Mouse (Mus musculus): ENCODE measurements around the gene Rnh1.

Gene Rnh1

GRCm38 (mm10) chr7:141172116-141173006, at the start of gene Rnh1:
TSS of gene Rnh1 (minus strand) at chr7:141172857.
- DNase-seq (ENCODE audit: low spot score in 2 of 2): peak; percentile 85 to 88

DNA sequence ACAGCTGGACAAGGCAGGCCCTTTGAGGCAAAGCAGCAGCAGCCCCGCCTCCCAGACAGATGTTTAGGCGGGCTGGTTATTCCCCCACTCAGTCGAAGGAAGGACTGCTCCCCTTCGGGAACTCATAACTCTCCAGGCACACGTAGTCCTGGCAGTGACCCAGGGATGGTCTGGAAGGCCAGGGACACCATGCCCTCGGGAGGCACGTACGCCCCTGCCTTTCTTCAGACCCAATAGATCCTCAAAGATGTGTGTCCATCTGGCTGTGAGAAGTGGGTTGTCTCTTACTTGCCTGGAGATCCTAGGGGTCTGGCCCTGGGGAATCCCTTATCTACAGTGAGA, 49.4 kb upstream of the Rnh1 start:
- DNase-seq (ENCODE audit: low spot score in 2 of 2): no peak

GRCm38 (mm10) chr7:141221249-141222125, 48.8 kb upstream of the Rnh1 start:
- peak; percentile 77 to 81 for DNase-seq (ENCODE audit: low spot score in 2 of 2)

DNA sequence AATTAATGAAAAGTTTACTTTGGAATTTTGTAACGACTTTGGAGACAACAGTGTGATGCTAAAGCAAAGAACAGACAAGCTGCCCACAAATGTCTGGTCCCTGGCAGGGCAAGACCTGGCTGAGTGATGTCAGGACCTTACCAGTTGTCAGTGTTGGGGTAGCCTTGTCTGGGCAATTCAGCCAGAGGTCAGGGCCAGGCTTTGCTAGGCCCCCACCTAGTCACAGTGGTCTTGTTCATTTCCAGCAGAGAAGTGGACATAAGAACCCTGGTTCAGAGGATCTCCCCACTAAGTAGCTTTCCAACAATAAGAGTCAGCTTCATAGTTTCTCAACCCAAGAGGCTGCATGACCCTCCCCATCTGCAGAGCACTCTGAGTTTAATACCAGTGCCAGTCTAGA, 47.7 kb upstream of the Rnh1 start:
- DNase-seq (ENCODE audit: low spot score in 2 of 2): no peak

DNA sequence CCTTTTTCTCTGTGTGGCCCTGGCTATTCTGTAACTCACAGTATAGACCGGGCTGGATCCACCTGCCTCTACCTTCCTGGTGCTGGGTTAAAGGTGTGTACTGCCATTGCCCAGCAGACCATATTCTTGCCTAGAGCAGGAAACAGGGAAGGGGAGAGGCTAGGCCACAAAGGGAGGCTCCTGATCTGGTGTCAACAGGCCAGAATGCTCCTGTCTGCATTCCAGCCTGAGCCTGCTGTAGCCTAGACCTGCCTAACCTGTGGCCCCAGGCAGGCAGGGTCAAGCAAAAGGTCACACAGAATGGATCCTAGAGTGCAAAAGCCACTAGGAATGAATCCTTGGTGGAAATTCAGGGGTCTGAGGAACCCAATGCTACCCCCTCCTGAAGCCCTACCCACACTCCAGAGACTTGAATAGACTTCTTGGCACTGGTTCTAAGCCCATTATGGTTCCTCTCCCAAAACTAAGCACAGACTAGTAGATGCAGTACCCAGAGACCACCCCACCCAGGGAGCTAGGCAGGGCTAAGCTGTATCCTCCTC, 47.0 kb upstream of the Rnh1 start:
- DNase-seq (ENCODE audit: low spot score in 2 of 2): no peak

DNA sequence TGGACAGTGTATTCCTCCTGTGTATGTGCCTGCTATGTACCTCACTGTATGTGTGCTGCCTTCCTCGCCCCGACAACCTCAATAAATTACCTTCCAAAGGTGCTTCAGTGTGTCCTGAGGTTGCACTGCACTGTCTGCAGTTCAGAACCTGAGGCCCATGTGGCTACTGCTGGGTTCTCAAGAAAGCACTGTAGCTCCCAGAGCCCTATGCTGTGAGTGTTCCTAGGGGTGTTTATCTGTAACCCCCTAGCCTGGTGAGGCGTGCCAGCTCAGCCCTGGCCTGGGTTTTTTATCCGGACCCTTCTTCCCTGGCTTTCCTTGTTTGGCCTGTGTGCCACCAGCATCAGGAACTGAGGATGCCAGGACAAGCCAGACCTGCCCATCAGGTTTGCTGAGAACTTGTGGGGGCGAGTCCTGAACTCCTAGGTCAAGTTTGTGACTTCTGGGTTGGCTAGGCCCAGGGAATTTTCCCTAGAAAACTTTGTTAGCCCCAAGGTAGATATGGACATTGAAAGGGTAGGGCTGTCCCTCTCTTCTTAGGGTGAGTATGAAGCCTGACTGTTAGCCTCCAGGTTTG, 46.0 kb upstream of the Rnh1 start:
- DNase-seq (ENCODE audit: low spot score in 2 of 2): no peak

DNA sequence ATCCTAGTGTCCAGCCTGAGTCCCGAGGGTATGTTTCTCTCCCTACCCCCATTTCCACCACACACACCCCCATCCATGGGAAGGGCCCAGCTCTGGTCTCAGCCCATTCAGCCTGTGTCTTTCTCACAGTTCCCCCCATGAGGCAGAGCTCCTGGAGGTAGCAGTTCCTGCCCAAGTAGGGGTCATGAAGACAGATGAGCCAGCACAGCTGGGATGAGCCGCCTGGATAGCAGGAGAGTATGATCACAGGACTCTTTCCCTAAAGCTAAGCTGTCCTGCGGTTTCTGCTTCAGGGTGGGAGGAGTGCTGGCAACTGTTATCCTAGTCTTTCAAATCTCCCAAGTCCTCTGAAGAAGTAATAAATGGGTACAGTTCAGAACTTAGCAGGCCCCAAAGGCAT, 45.5 kb upstream of the Rnh1 start:
- no peak for DNase-seq (ENCODE audit: low spot score in 2 of 2)

GRCm38 (mm10) chr7:141217343-141218013, 44.8 kb upstream of the Rnh1 start:
- DNase-seq (ENCODE audit: low spot score in 2 of 2): no peak

DNA sequence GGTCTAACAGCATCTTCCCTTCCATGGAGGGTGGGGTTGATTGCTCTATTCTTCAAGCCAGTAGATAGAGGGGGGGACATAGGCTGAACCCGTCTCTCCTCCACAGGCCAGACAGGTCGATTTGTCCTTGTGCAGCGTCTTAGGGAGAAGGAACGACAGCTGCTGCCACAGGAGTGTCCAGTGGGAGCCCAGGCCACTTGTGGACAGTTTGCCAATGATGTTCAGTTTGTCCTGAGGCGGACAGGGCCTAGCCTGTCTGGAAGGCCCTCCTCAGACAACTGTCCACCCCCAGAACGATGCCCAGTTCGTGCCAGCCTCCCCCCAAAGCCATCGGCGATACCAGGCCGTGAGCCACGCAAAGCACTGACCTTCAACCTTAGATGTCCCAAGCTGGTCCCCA, 44.2 kb upstream of the Rnh1 start:
- no peak for DNase-seq (ENCODE audit: low spot score in 2 of 2)

- DNase-seq (ENCODE audit: low spot score in 2 of 2): no peak
These were observed 43.5 kb upstream of the Rnh1 start for GRCm38 (mm10) chr7:141215880-141216733.

- DNase-seq (ENCODE audit: low spot score in 2 of 2): peak; percentile 32 to 55
These were observed 42.6 kb upstream of the Rnh1 start, which contains the start of gene Rassf7 for GRCm38 (mm10) chr7:141215101-141215879. TSS of gene Rassf7 (plus strand) at chr7:141215860.

DNA sequence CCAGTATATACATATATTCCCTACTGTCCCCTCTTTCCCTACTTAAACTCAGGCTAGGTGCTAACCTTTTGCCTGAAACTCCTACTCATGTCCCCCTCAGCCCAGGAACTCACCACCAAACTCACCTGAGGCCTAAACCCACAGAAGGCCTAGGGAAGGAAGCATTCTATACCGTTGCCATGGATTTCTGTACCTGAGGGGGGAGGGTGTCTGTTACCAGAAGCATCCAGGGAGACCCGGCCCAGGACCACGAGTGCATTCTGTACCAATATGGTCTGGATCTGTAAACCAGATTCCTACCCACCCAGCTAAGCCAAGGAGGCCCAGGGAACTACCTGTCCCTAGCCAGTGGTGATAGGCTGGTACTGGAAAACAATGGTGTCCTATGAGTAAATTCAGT, 41.7 kb upstream of the Rnh1 start:
- no peak for DNase-seq (ENCODE audit: low spot score in 2 of 2)

DNA sequence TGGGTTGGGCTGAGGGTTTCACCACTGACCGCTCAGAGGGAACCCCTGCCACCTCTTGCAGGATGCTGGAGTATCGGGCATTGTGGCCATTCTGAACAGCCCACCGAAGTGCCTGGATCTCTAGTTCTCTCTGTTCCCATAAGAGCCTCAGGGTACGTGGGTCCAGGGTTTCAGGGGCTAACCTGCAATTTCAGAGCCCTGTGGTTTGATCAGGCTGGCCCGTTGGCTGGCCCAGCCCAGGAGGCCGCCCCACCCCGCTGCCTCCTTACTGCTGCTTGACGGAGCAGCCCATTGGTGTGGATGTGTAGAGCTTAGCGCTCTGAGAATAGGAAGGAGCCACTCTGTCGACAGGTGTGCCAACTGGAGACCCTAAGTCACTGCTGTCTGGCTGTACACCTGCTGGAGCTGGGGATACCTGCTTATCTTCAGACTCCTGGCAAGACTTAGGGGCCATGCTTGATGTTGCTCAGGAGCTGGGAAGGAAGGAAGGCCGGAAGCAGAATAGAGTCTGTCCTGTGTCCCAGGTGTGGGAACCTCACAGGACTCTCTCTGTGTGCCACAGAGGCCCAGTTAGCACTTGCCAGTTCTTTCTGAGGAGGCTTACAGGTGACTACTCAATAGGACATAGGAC, 41.1 kb upstream of the Rnh1 start, which contains the start of gene Lmntd2:
TSS of gene Lmntd2 (minus strand) at position 476 of the 631 bp plus-strand sequence.
- DNase-seq (ENCODE audit: low spot score in 2 of 2): no peak

GRCm38 (mm10) chr7:141213133-141213532, 40.5 kb upstream of the Rnh1 start:
- no peak for DNase-seq (ENCODE audit: low spot score in 2 of 2)

DNA sequence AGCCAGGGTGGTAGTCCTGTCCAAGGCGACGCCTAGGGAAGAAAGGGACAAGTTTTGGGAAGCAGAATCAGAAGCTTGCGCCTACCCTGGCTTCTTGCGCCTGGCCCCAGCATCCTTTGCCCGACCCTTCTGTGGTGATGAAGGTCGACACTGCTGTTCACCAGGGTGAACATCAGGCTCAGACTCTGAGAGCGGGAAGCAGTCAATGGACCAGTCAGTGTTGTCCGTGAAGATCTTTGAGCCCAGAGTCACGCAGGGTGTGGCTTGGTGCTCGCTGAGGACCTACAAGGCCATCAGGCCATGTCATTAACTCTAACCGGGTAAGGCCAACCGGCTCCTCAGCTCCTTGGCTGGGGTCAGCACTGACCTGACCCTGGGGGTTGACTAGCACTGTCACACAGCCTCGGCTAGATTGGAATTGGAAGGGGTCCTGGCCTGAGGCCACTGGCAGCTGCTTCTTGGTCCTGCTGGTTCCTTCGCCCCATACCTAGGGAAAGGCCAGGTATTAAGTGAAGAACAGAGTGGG, 38.0 kb upstream of the Rnh1 start:
- no peak for DNase-seq (ENCODE audit: low spot score in 2 of 2)

DNA sequence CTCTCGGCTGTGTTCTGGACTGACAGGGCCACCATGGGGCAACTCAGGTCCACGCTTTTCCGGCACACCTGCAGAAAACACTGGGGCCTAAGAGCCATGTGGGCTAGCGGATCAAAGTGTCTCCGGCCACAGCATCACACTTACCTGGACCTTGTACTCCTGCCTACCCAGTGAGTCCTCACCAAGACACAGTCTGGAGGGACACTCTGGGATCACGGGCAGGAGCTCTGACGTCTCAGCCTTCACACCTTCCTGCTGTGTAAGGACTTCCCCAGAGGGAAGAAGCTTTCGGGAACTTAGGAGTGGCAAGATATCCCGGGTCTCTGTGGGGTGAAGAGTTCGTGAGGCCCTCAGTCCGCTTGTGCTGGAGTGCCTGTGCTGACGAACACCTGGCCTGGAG, 37.5 kb upstream of the Rnh1 start:
- DNase-seq (ENCODE audit: low spot score in 2 of 2): no peak

- DNase-seq (ENCODE audit: low spot score in 2 of 2): no peak
These were observed 36.9 kb upstream of the Rnh1 start for GRCm38 (mm10) chr7:141209526-141209925.

GRCm38 (mm10) chr7:141206182-141206937, 33.7 kb upstream of the Rnh1 start:
- DNase-seq (ENCODE audit: low spot score in 2 of 2): no peak
